Mouse (Mus musculus): ENCODE results near the gene Abcc8. TPM values are rescaled to one million over a fixed set of nuclear protein-coding genes. Genes with fewer than 3 reads are reported as not detected.

Gene Abcc8
- polyA plus RNA-seq, 1 experiment from 2014 or later, result 14.1 TPM

- H3K4me3 ChIP-seq (ENCODE audit: low read depth, low read length), result no peak overlapping the region
- H3K9ac ChIP-seq (ENCODE audit: low read length), result no peak overlapping the region
- H3K4me1 ChIP-seq (ENCODE audit: control insufficient read depth, insufficient read depth, low read length), result peaks cover 7% of the 10 kb centered on the region
- WGBS, result 94% methylated on average over 11 of the region's 11 CpGs
- no peak overlapping the region for H3K27ac ChIP-seq (ENCODE audit: low read depth, low read length)
- no peak for ATAC-seq
- DNase-seq (ENCODE audit: low spot score), result no peak
- no peaks in the 10 kb centered on the region for H3K27me3 ChIP-seq (replicated peaks; ENCODE audit: control insufficient read depth, insufficient read depth, low read length)
- H3K4me2 ChIP-seq (ENCODE audit: low read length), result no peak overlapping the region
- no peaks in the 10 kb centered on the region for H3K36me3 ChIP-seq (ENCODE audit: control insufficient read depth, insufficient read depth, low read length)
- no peaks in the 10 kb centered on the region for H3K9me3 ChIP-seq (replicated peaks; ENCODE audit: control insufficient read depth, low read length)
These were observed 14.0 kb downstream of the Abcc8 start for GRCm38 (mm10) chr7:46165876-46166275.

DNA sequence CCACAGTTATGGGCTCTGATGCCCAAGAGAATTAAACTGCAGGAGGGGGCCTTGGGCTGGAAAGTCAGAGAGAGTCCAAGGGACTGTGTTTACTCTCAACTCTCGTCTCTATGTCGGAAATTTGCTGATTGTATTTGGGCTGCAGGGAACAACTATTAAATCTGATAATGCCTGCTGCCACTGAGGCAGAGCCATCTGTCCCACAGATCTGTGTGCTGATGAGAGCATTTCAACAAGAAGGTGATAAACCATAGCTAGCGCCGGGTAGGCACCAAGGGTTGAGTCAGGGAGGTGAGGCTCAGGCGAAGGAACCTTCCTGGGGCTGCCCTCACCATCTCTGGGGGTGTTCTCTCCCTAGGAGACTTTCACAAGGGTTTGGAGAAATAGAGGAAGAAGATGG, 17.1 kb downstream of the Abcc8 start:
- Histone ChIP-seq H3K4me1 (ENCODE audit: control insufficient read depth, insufficient read depth, low read length) (peaks cover 7% of the 10 kb centered on the region), H3K4me3 (ENCODE audit: low read depth, low read length) (no peak overlapping the region), H3K36me3 (ENCODE audit: control insufficient read depth, insufficient read depth, low read length) (no peaks in the 10 kb centered on the region), H3K4me2 (ENCODE audit: low read length) (no peak overlapping the region), H3K9me3 (replicated peaks; ENCODE audit: control insufficient read depth, low read length) (no peaks in the 10 kb centered on the region), H3K27ac (ENCODE audit: low read depth, low read length) (peak overlapping the region; percentile 65; the same call in 1 of the 2 replicates), H3K27me3 (replicated peaks; ENCODE audit: control insufficient read depth, insufficient read depth, low read length) (no peaks in the 10 kb centered on the region), H3K9ac (ENCODE audit: low read length) (no peak overlapping the region)
- 77% methylated on average over 5 of the region's 5 CpGs for WGBS
- ATAC-seq, result no peak
- DNase-seq (ENCODE audit: low spot score), result no peak

DNA sequence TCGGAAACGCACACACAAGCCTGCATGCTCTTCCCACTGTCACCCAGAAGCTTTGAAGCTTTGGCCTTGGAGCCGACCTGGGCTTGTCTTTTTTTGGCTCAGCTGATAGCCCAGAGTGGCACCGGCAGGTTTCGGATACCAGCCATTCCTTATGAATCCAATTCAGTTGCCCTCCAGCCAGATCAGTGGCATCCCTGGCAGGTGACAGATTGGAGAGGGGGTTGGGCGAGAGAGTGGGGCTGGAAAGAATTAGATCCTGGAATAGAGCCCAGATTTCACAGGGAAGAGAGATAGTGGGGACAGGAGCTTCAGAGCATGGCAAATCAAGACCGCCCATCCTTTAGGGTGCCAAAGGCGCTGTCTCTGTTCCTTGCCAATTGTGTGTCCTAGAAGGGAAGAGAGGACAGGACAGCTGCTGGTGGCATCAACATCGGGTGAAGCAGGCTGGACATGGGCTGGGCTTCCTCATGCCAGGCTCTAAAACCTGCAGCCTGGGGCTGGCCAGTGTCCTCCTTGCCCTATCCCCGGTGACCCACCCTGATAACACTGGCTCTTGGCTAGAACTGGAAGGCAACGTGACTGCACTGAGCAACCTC, 17.6 kb downstream of the Abcc8 start:
- Histone ChIP-seq H3K9me3 (replicated peaks; ENCODE audit: control insufficient read depth, low read length) (no peaks in the 10 kb centered on the region), H3K27ac (ENCODE audit: low read depth, low read length) (peak overlapping the region; percentile 65), H3K36me3 (ENCODE audit: control insufficient read depth, insufficient read depth, low read length) (no peaks in the 10 kb centered on the region), H3K4me2 (ENCODE audit: low read length) (no peak overlapping the region), H3K4me3 (ENCODE audit: low read depth, low read length) (no peak overlapping the region), H3K4me1 (ENCODE audit: control insufficient read depth, insufficient read depth, low read length) (peaks cover 7% of the 10 kb centered on the region), H3K27me3 (replicated peaks; ENCODE audit: control insufficient read depth, insufficient read depth, low read length) (no peaks in the 10 kb centered on the region), H3K9ac (ENCODE audit: low read length) (0 out of 2 replicates have a peak overlapping the region, but pooled peaks have one; percentile 13)
- DNase-seq (ENCODE audit: low spot score), result peak; percentile 41
- ATAC-seq, result peak; percentile 52; the same call in 1 of the 2 replicates
- 64% methylated on average over 11 of the region's 11 CpGs for WGBS

DNA sequence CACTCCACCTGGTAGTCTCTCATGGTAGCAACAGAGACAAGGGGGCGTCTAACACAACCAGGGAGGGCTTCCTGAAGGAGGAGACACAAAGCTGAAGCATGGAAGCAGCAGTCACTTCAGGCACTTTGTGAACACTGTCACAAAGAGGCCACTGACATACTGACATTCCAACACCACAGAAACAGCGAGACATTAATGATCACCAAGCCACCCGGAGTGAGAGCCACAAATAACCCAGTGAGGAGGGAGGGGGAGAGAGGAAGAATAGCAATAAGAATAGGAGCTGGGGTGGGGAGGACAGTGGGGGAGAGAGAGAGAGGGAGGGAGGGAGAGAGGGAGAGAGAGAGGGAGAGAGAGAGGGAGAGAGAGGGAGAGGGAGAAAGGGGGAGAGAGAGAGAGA, 18.2 kb downstream of the Abcc8 start:
- Histone ChIP-seq H3K9me3 (replicated peaks; ENCODE audit: control insufficient read depth, low read length) (no peaks in the 10 kb centered on the region), H3K27ac (ENCODE audit: low read depth, low read length) (0 out of 2 replicates have a peak overlapping the region, but pooled peaks have one; percentile 65), H3K27me3 (replicated peaks; ENCODE audit: control insufficient read depth, insufficient read depth, low read length) (no peaks in the 10 kb centered on the region), H3K36me3 (ENCODE audit: control insufficient read depth, insufficient read depth, low read length) (no peaks in the 10 kb centered on the region), H3K4me1 (ENCODE audit: control insufficient read depth, insufficient read depth, low read length) (peaks cover 7% of the 10 kb centered on the region), H3K4me3 (ENCODE audit: low read depth, low read length) (no peak overlapping the region), H3K4me2 (ENCODE audit: low read length) (no peak overlapping the region), H3K9ac (ENCODE audit: low read length) (no peak overlapping the region)
- WGBS, result 8% methylated on average over 3 of the region's 3 CpGs
- no peak for ATAC-seq
- DNase-seq (ENCODE audit: low spot score), result no peak

DNA sequence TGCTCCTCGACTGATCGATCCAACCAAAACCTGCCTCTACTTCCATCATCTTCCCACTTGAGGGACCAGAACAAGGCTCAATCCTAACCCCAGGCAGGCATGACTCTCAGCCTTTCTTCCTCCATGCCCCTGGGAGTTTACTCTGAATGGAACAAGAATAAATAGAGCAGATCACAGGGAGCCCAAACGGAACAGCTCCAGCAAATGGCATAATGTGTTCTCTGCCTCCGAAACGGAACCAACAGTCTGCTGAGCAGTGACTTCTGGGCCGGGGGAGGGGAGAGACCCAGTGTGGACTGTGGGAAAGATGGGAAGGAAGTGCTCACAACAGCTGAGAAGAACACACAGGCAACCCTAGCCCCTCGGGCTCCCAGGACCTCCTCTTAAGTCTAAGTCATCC, 22.1 kb downstream of the Abcc8 start:
- Histone ChIP-seq H3K27me3 (replicated peaks; ENCODE audit: control insufficient read depth, insufficient read depth, low read length) (no peaks in the 10 kb centered on the region), H3K4me2 (ENCODE audit: low read length) (no peak overlapping the region), H3K9ac (ENCODE audit: low read length) (no peak overlapping the region), H3K4me1 (ENCODE audit: control insufficient read depth, insufficient read depth, low read length) (peaks cover 18% of the 10 kb centered on the region), H3K27ac (ENCODE audit: low read depth, low read length) (no peak overlapping the region), H3K4me3 (ENCODE audit: low read depth, low read length) (no peak overlapping the region), H3K36me3 (ENCODE audit: control insufficient read depth, insufficient read depth, low read length) (no peaks in the 10 kb centered on the region), H3K9me3 (replicated peaks; ENCODE audit: control insufficient read depth, low read length) (no peaks in the 10 kb centered on the region)
- DNase-seq (ENCODE audit: low spot score) (no peak), ATAC-seq (no peak)
- 73% methylated on average over 7 of the region's 7 CpGs for WGBS

GRCm38 (mm10) chr7:46154498-46155488, 25.0 kb downstream of the Abcc8 start:
- no peak overlapping the region for H3K9ac ChIP-seq (ENCODE audit: low read length)

GRCm38 (mm10) chr7:46152819-46153351, 26.9 kb downstream of the Abcc8 start:
- H3K27ac ChIP-seq (ENCODE audit: low read depth, low read length), result peak overlapping the region; percentile 39; the same call in 1 of the 2 replicates
- 0 out of 2 replicates have a peak, but pooled peaks have one; percentile 26 for ATAC-seq
- no peaks in the 10 kb centered on the region for H3K27me3 ChIP-seq (replicated peaks; ENCODE audit: control insufficient read depth, insufficient read depth, low read length)
- H3K9me3 ChIP-seq (replicated peaks; ENCODE audit: control insufficient read depth, low read length), result no peaks in the 10 kb centered on the region
- H3K4me2 ChIP-seq (ENCODE audit: low read length), result no peak overlapping the region
- H3K36me3 ChIP-seq (ENCODE audit: control insufficient read depth, insufficient read depth, low read length), result no peaks in the 10 kb centered on the region
- DNase-seq (ENCODE audit: low spot score), result peak; percentile 58
- no peak overlapping the region for H3K4me3 ChIP-seq (ENCODE audit: low read depth, low read length)
- WGBS, result 23% methylated on average over 9 of the region's 9 CpGs
- H3K4me1 ChIP-seq (ENCODE audit: control insufficient read depth, insufficient read depth, low read length), result peaks cover 16% of the 10 kb centered on the region
- H3K9ac ChIP-seq (ENCODE audit: low read length), result no peak overlapping the region

More at GRCm38 (mm10) chr7:46154498-46155488, 25.0 kb downstream of the Abcc8 start:
- H3K36me3 ChIP-seq (ENCODE audit: control insufficient read depth, insufficient read depth, low read length), result no peaks in the 10 kb centered on the region
- H3K4me1 ChIP-seq (ENCODE audit: control insufficient read depth, insufficient read depth, low read length), result peaks cover 16% of the 10 kb centered on the region
- H3K4me2 ChIP-seq (ENCODE audit: low read length), result no peak overlapping the region
- no peak overlapping the region for H3K4me3 ChIP-seq (ENCODE audit: low read depth, low read length)
- no peak overlapping the region for H3K27ac ChIP-seq (ENCODE audit: low read depth, low read length)
- ATAC-seq (no peak), DNase-seq (ENCODE audit: low spot score) (peak; percentile 28)
- no peaks in the 10 kb centered on the region for H3K9me3 ChIP-seq (replicated peaks; ENCODE audit: control insufficient read depth, low read length)
- no peaks in the 10 kb centered on the region for H3K27me3 ChIP-seq (replicated peaks; ENCODE audit: control insufficient read depth, insufficient read depth, low read length)
- 29% methylated on average over 18 of the region's 18 CpGs for WGBS

- ATAC-seq (no peak), DNase-seq (ENCODE audit: low spot score) (no peak)
- no peak overlapping the region for H3K4me3 ChIP-seq (ENCODE audit: low read depth, low read length)
- WGBS, result 87% methylated on average over 7 of the region's 7 CpGs
- no peak overlapping the region for H3K9ac ChIP-seq (ENCODE audit: low read length)
- H3K27me3 ChIP-seq (replicated peaks; ENCODE audit: control insufficient read depth, insufficient read depth, low read length), result no peaks in the 10 kb centered on the region
- no peaks in the 10 kb centered on the region for H3K9me3 ChIP-seq (replicated peaks; ENCODE audit: control insufficient read depth, low read length)
- no peak overlapping the region for H3K4me2 ChIP-seq (ENCODE audit: low read length)
- H3K27ac ChIP-seq (ENCODE audit: low read depth, low read length), result peak overlapping the region; percentile 76
- H3K4me1 ChIP-seq (ENCODE audit: control insufficient read depth, insufficient read depth, low read length), result no peaks in the 10 kb centered on the region
- no peaks in the 10 kb centered on the region for H3K36me3 ChIP-seq (ENCODE audit: control insufficient read depth, insufficient read depth, low read length)
These were observed 32.4 kb downstream of the Abcc8 start for GRCm38 (mm10) chr7:46147417-46147816.

All from forebrain, embryonic 14.5 days (tissue).